Mouse (Mus musculus) liver, adult 2 months (tissue): ENCODE results near the gene Tsc1.

ENCODE experiments used
- CTCF ChIP-seq: fragments of 200-500 bp; IDR thresholded peaks from 2 replicates; pipeline ENCODE4 v1.5.1; 2011; ENCODE audit warnings: low read depth, low read length, control low read depth
- POLR2A ChIP-seq: fragments of 200-500 bp; IDR thresholded peaks from 2 replicates; pipeline ENCODE4 v1.6.1; 2011; ENCODE audit warnings: low read length, control low read depth; ENCODE audit not compliant: insufficient read depth; ENCODE audit errors: extremely low read depth

DNA sequence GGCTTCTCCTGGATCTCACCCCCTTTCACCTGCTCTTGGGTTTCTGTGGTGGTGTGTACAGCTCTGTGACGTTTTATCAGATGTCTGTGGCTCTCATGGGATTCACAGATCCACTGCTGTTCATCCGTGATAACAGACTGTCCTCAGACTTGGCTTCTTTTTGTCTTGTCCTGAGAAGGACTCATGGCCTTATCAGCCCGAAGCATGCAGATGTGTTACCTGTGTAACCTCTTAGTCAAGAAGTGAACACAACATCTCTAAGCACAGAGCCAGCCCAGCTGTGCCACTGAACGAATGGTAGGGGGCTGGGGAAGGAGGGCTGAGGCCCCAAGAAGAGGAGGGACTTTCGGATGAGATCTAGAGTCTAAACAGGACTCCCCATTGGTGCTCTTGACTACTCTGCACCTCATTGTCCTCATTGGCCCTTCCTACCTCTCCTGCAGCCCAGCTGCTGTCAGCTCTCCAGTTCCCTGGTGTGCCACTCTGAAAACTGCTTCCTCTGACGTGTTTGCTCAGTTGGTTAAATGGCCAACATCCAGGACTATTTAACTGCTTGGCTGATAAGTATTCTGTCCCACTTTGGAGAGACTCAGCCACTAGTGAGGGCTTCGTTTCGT is 60.7 kb downstream of the Tsc1 start:
- TF ChIP-seq CTCF = no peak
- TF ChIP-seq POLR2A = no peak
